Mouse (Mus musculus) T-cell, adult 2 months (primary cell): ENCODE data around the gene Cmtm7.

ENCODE experiments used
- DNase-seq: peaks from one replicate; pipeline ENCODE4 v3.0.0; 2022; ENCODE audit warnings: low spot score

The Cmtm7 gene

DNA sequence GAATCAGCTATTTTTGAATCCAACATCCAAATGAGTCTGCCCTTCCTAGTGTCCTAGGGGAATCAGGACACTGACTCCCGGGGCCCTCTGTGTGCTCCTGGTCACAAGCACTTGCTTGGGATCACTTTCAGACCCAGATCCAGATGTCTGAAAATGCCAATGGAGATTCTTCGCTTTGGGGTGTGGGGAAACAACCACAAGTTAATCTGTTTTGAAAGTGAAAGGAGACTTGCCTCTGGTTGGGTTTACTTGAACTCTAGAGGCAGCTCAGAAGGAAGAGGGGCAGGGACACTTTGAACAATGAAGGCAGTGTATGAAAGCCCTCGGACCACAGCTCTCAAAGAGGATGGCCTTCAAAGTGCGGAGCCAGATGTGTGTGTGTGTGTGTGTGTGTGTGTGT, 12.8 kb upstream of the Cmtm7 start:
- DNase-seq: no peak

DNA sequence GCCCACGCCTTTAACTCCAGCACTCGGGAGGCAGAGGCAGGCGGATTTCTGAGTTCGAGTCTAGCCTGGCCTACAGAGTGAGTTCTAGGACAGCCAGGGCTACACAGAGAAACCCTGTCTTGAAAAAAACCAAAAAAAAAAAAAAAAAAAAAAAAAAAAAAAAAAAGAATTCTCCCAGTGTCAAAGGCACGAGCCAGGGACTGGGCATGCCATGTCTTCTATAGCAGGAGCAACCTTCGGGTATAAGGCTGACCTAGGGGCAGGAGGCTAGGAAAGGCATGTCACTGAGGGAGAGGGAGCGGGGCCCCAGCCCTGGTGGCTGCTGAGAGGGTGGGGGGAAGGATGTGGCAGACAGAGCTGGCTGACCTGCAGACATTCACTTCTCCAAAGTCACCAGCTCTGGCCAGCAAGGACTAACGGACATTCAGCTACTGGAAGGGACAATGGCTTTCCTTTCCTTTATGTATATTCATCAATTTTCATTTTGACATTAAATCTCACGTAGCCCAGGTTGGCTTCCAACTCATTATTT, 12.2 kb upstream of the Cmtm7 start:
- DNase-seq: no peak

DNA sequence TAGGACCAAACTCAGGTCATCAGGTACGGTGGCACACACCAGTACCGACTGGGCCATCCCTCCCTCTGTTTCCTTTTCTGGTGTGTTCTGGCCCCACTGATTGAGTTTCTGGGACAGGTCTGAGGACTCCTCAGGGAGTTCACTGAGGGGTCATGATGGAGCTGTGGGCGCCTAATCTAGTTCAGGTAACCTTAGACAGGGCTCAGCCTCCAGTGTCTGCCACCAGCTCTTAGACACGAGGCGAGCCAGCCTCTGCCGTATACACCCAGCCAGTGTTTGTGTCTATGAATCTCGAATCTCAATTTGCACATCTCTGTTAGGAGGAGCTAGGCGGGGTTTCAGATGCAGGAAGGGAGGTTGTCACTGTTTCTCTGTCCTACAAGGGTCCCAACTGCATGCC, 8.3 kb upstream of the Cmtm7 start:
- no peak for DNase-seq

DNA sequence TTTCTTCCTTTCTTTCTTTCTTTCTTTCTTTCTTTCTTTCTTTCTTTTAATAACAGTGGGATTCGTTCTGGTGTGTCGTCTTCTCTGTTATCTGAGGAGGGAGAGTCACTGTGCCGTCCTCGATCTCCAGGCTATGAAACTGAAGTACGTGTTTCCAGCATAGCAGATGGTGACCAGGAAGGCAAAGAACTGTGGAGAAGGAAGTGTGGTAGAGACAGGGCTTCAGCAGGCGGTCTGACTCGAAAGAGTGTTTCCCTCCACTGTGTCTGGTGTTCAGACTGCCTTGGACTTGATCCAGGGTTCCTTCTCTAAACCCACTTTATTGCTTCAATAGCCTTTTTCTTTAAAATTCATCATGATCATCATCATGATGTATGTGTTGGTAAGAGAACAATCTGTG, 7.9 kb upstream of the Cmtm7 start:
- no peak for DNase-seq

DNA sequence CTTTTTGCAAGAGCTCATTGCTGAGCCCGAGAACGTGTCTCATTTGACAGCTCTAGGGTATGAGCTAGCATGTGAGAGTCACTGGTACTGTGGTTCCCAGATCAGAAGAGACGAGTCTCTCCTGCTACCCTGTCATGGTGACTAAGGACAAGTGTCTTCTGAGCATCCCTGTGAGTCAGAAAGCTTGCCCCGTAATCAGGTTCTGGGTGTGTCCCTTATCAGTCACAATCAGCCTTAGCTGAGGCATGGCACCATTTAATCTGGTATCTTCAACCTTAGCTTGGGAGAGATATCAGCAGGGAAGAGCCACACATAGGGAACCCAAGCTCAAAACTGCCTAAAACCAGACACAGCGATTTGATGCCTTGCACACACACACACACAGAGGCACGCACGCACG, 7.0 kb upstream of the Cmtm7 start:
- DNase-seq: no peak

DNA sequence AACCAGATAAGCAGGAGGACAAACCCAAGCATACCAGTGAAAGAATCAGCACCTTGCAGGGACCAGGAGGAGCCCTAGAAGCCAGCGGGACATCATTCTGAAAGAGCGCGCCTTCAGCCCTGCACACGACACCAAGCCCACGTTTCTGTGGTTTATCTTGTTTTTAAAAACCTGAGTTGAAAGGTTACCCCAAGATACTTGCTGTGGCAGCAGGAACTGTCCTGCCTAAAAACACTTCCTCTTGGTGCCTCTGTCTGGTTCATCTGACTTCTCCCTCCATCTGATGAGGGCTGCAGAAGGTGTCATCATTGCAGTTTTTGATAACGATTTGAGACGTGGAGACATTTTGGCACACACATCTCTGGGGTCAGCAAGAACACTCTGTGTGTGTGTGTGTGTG, 6.1 kb upstream of the Cmtm7 start:
- DNase-seq: peak; percentile 76

DNA sequence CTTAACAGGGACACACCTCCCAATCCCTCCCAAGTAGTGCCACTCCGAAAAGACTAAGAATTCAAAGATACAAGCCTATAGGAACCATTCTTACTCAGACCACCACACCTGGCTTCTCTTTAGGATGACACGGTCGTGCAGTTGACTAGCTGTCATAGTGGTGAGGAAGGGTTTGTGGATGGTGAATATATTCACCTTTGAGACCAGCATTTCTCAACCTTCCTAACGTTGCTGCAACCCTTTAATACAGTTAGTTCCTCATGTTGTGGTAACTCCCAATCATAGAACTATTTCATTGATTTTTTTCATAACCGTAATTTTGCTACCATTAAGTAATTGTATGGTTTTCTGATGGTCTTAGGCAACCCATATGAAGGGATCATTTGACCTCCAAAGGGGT, 5.5 kb upstream of the Cmtm7 start:
- no peak for DNase-seq

DNA sequence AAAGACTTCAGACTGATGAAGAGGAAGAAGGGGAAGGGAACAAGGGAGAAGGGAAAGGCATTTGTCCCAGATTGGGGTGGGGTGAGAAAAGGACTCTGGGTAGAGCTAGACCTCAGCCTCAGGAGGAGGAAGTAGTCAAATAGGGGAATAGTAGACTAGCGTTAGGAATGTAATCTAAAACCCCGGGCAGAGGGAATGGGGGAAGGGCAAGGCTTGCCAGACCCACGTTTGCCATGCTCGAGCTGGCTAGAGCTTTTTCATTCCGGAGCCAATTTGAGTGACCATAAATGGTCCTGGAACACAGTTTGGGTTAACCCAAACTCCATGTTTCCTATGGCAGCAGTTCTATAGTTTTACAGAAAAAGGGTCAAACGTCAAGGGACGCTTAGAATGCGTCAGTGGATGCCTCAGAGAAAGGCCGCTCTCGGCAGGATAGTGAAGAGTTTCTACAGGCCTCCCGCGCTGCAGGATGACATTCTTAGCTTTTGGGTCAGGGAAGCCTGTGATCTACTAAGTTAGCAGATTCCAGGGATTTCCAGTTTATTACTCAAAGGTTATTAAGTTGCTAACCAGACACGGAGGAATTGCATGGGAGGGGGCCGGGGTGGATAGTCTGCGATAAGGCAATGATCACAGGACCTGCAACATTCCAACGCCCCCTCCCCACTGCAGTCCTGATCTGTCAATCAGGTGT, 3.9 kb upstream of the Cmtm7 start:
- DNase-seq: no peak

DNA sequence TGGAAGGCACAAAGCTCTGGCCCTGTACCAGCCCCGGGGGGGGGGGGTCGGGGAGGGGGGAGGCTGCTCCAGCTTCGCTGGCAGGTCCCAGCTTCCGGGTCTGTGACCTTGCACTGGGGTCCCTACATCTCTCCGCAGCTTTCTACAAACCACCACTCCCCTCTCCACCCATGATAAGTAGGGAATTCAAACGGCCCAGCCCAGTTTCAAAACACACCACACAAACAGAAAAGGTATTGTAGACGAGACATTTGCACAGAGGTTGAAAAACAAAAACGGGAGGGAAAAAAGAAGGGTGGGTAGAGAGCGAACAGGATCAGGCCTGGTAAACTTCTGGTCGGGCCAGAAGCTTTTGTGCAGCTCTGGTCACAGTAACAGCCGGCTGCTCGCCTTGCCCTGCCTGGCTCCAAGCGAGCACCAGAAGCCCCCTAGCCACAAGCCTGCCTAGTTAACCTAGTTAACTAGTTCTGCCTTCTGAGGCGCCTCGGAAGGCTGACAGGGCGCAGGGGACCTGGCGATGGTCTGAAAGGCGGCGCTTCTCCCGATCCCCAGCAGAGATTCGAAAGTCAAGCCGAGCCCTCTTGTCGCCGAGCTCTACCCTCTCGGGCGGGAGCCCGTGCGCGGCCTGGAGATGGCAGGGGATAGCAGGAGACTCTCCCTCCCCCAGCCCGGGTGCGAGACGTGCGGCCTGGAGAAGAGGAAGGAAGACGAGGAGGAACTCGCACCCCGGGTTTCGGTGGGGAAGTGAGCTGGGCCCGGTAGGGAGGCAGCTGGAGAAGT, 720 bp downstream of the Cmtm7 start:
- peak; percentile 49 for DNase-seq

DNA sequence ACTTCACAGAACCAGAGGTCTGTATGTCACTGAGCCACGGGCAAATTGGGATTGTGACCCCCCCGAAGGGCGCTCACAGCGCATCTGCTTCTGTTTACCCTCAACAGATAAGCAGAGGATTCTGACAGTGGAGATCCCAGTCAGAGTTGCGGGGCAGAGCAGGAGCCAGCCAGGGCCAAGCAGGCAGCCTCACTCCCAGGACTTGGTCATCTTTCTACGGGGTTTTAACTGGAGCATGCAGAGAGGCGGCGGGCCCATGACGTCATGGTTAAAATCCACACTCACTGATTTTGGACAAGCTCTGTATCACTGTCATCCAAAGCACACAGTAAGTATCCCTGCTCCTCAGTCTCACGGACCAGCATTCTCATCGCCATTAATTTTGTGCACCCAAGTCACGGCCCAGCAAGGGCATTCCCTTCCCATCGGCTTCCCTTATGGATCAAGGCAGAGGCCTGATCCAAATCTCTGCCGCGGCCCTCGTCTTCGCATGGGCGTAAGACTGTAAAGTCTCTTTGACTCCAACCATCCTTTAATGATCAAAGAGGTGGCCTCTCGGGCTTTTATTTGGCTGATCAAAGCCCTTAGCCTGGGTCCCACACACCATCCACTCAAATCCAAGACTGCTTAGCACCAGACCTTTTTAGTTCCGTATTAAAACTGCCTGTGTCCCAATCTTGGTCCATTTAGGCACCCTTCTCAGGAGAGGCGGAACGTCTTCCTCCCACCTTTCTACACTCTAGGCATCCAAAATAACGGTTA, 1.5 kb downstream of the Cmtm7 start:
- no peak for DNase-seq

DNA sequence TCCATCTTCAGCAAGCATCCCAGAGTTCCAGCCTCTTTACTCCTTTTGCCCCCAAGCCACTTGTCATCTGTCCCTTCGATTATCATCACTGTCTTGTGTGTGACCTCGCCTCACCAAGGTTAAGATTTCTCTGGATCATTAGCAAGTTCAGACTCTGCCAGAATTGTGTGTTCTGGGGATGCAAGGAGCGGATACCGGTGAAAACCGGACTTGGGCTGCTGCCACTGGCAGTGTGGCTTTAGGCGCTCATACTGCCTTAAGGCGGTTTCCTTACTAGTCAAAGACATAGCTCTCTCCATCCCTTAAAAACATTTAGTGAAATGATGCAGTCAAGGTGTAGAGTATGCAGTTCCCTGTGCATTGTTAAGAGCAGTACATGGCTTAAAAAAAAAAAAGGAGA, 2.8 kb downstream of the Cmtm7 start:
- no peak for DNase-seq

DNA sequence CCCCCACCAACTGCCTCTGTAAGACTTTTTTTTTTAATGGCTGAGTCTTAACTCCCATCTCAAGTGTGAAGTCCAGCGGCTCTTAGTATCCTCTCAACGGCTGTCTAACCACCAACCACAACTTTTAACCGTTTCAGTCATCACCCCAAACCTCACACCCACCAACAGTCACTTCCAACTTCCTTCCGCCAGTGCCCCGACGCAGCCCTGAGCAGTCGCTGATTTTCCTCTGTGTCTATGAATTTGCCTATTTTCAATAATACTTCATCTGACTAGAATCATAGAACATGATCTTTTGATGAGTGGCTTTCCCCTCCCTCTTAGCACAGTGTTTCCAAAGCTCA, 3.6 kb downstream of the Cmtm7 start:
- DNase-seq: no peak

DNA sequence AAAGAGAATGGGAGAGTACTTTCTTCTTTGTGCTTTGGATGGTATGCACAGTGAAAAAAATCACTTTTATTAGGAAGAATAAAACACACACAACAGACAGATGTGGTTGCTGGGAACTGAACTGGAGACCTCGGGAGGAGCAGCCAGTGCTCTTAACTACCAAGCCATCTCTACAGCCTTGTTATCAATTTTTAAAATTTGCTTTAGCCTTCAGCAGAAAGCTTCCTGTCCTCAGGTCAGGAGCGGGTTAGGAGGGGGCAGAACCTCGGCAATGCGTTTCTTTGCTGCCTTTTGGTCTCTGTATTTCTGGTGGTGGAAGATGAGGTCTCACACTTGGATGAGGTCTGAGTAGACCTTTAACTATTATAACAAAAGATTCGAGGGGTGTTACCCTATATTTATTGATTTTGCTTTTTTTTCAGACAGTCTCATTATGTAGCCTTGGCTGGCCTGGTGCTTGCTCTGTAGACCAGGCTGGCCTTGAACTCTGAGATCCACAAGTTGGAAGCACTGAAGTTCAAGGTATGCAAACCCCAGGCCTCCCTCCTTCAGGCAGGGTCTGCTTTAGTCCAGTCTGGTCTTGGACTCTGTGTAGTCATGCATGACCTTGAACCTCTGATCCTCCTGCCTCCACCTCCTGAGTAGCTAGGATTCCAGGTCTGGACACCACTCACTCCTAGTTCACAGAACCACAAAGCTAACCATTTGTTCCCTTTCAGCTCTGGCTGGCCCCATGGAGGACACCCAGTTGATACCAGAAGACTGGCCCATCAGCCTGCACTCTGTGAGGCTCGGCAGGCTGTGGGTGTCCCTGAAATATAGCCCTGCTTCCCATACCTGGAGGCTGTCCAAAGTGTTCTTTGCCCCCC, 4.2 kb downstream of the Cmtm7 start:
- no peak for DNase-seq

DNA sequence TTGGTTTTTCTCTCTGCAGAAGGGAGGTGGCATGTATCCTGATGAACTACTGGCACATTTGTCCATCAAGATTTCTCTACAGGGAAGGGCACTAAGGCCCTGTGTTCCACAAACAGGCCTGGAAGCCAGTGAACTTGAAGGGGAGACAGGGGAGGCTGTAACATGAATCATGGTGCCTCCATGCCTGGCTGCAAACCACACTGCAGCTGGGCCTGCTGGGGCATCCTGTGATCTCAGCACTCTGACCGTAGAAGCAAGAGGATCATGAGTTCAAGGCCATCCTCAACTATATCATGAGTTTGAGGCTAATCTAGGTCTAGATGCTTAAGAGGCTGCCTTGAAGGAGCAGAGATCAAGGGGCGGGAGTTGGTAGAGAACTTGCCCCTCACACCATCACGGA, 5.3 kb downstream of the Cmtm7 start:
- no peak for DNase-seq

DNA sequence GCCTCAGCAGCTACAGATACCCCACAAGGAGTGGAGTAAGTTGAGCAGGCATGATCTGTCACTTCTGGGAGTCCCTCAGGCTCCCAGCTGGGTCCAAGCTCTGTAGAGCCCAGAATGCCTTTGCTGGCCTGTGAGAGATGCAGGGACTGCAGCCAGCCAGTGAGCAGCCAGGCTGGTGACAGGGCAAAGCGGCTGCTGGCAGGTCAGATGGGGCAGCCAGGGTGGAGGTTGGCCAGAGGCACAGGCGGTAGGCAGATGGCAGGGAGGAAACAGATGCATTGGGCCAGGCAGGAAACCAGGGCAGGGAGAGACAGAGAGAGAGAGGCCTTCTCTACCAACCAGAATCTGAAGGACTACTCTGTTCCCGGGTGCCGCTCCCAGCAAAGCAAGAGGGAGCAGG, 6.4 kb downstream of the Cmtm7 start:
- no peak for DNase-seq

DNA sequence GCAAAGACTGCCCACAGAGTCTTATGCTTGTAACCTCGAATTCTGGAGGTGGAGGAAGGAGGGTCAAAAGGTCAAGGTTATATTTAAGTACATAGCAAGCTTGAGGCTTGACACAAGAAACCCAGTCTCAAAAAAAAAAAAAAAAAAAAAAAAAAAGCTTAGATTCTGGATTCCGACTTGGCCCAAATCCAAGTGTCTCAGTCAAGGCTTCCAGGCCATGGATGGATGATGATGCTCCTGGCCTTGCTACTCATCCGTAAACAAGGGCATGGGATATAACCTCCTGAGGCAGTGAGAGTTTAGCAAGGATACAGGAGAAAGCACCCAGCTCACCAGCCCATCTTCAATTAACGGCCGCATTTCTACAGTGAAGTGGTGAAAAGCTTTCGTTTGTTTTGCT, 7.0 kb downstream of the Cmtm7 start:
- no peak for DNase-seq

DNA sequence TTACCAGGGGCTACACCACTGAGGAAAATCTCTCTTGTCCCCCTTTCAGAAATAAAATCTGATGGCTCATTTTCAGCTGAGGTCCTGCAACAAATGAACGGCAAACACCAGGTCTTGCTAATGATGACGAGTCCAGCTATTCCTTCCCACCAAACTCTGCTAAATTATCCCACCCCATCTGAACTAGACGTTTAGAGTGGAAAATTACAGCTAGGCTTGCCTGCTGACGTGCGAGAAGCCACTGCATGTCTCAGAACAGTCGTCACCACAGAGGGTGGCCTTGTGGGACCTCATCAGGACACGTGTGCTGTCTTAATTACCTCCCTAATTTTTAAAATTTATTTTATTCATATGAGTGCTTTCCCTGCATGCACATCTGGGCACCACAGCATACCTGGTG, 10.1 kb downstream of the Cmtm7 start:
- no peak for DNase-seq

DNA sequence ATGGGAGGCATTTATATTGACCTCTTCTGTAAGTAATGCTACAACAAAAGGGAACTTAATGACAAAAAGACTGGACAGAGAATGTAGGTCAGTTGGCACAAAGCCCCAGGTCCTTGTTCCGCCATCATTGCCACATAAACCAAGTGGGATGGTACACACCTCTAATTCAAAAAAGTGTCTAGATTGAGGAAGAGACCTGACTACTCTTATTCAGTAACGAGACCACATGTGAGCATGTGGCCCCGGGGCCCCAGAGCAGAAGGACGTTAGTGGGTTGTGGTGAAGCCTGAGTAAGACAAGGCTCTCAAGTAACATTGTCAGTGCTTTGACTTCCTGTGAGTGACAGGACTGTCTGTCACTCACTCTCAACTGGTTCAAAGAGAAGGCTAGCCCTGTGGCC, 11.4 kb downstream of the Cmtm7 start:
- peak; percentile 58 for DNase-seq

DNA sequence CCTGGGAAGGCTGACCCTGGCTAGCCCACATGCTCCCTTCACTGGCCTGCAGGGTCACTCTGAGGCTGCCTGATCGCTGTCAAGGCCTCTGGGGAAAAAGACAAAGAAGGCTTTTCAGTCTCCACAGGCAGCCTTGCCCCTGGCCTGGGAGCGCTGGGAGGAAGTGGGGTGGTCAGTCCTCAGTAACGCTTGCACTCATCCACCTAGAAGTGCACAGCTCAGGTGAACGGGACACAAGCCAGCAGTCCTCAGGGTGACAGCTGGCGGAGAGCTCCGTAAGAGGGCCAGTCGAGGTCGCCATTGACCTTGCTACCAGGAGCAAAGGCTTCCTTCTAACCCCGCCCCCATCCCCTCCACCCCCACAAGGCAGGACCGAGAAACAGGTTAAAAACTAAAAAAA, 13.6 kb downstream of the Cmtm7 start:
- no peak for DNase-seq

DNA sequence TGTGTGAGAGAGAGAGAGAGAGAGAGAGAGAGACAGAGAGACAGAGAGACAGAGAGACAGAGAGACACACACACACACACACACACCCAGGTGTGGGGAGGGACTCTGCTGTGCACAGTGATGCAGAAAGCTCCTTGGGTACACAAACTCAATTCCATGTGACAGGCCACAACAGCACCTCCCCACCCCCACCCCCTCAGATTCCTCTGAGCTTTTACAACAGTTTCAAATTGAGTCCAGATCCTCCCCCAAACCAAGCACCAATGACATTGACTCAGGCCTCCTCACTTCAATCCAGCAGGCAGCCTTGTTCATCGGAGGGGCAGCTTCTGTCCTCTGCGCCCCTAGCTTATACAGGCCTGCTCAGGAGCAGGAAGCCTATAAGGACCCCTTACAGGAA, 14.1 kb downstream of the Cmtm7 start:
- DNase-seq: no peak

DNA sequence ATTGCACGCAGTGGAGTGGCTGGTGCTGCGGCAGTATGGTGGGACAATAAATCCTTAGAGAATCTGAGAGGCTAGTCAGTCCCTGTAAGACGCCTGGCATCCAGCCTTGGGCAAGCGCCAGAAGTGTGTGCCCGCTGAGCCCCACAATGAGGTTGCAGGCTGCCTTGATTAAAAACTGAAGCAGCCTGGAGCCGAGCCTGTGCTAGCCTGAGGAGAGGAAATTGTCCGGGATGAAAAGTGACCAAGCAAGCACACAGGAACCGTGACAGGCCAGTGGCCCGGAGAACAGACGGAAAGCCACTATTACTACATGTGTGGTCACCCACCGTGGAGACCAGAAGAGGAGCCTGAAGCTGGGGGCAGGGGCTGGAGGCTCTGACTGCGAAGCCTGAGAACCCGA, 14.6 kb downstream of the Cmtm7 start:
- DNase-seq: no peak

DNA sequence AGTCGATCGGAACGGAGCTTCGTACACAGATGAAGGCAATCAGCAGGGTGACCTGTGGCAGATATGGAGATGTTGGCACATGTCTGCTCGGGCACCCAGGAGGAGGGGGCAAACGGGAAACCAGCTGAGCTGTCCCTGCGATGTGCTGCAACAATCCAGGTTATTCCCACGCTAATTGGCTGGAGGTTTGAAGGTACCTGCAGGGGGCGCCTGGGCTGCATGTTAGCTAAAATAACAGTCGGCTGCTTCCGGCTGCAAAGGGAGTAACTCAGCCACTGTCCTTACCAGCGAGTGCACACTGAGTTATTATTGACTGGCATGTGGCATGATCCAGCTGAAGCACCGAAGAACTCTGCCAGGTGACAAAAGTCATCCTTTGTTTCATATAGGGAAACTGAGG, 18.3 kb downstream of the Cmtm7 start:
- DNase-seq: peak; percentile 43
